Comparison of ENCODE assay signal across 10 mouse cellular contexts in the genomic region with DNA sequence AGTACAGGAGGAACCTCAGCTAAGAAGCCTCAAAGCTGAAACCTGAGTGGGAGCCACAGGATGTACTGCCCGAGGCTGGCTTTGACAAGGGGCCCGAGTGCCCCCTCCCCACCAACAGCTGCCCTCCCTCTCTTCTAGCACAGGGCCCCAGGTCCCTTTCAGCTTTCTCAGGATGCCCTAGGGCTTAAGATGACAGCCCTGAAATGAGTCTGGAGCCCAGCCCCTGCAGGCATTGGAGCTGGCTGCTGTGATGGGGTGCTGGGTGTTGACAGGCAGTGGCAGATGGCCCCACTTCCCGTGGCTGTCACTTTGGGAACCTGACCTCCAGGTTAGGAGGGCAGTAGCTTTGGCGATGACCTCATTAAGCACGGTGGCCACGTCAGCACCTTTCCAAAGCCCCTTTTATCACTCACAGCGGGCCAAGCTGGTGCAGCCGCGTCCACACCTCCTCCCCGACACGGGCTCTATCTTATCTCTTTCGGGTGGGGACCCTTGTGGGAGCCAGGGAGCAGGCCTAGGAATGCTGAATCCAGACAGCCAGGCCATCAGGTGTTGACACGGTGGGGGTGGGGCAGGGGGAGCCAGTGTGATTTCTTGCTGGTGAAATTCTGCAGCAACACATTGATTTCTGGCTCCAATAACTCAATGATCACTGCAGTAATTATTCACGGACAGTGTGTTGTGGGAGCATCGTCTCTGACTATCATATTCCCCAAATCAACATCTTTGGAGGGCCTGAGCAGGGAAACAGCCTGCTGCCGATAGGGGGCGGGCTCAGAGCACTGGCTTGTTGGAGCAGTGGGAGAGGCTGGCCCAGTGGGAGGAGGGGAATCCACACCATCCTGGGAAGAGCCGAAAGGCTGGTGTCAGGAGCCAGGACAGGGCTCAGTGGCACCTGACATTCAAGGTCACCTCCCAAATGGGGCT. TPM values are rescaled to one million over a fixed set of nuclear protein-coding genes. Genes with fewer than 3 reads are reported as not detected.
A peak's percentile ranks its signal among the peaks of the same experiment; 100 is the strongest.
DNase-seq lines count a peak whose midpoint lies in the region; ATAC-seq and TF ChIP-seq lines count a peak whose summit lies in the region.
"Had no signal": no experiment of that assay in that cellular context is flagged by ENCODE, and none has a peak within 500 bp of the region (broad histone marks: within the 10 kb centered on the region; RNA-seq: fewer than 3 reads in every experiment).

No protein-coding gene starts in this region.

- H3K27ac ChIP-seq in cerebellum, adult 2 months (ENCODE audit: insufficient read depth, low read length): no peak overlapping the region
- peak overlapping the region; percentile 79 for H3K27ac ChIP-seq in hindbrain, embryonic 10.5 days
- H3K27ac ChIP-seq in liver, embryonic 12.5 days: no peak overlapping the region
- H3K27ac ChIP-seq: embryonic facial prominence, embryonic 15.5 days; macrophage had no signal

- no peak for TF ChIP-seq POLR2A in cerebellum, adult 2 months (IDR thresholded peaks at IDR 0.05; ENCODE audit: borderline replicate concordance, insufficient read depth, low read length)

- no peaks in the 10 kb centered on the region for H3K36me3 ChIP-seq in hindbrain, embryonic 10.5 days
- H3K36me3 ChIP-seq in liver, embryonic 12.5 days: no peaks in the 10 kb centered on the region
- H3K36me3 ChIP-seq: embryonic facial prominence, embryonic 15.5 days had no signal

- no peaks in the 10 kb centered on the region for H3K9me3 ChIP-seq in hindbrain, embryonic 10.5 days
- no peaks in the 10 kb centered on the region for H3K9me3 ChIP-seq in liver, embryonic 12.5 days (replicated peaks)
- H3K9me3 ChIP-seq: embryonic facial prominence, embryonic 15.5 days had no signal

- no peaks in the 10 kb centered on the region for H3K4me1 ChIP-seq in cerebellum, adult 2 months (ENCODE audit: control insufficient read depth, insufficient read depth, low read length)
- peaks cover 73% of the 10 kb centered on the region for H3K4me1 ChIP-seq in hindbrain, embryonic 10.5 days (replicated peaks)
- peaks cover 11% of the 10 kb centered on the region; the same call in 1 of the 2 replicates for H3K4me1 ChIP-seq in liver, embryonic 12.5 days

- no peaks in the 10 kb centered on the region; the same call in 1 of the 2 replicates for H3K27me3 ChIP-seq in cerebellum, adult 2 months (ENCODE audit: control insufficient read depth, insufficient read depth, low read length)
- peaks cover 54% of the 10 kb centered on the region for H3K27me3 ChIP-seq in hindbrain, embryonic 10.5 days (ENCODE audit: insufficient read depth, poor library complexity, severe bottlenecking)
- H3K27me3 ChIP-seq in liver, embryonic 12.5 days (replicated peaks): peaks cover 4% of the 10 kb centered on the region; the same call in 1 of the 2 replicates
- H3K27me3 ChIP-seq: embryonic facial prominence, embryonic 15.5 days had no signal

- peak in 1 of 2 experiments; percentile 19 for DNase-seq in cerebellum, adult 2 months
- DNase-seq in cerebellum, adult 8-10 months: no peak
- peak; percentile 26 for DNase-seq in urinary bladder, postnatal 14 days (ENCODE audit: low spot score)
- DNase-seq in urinary bladder, postnatal 10 days (ENCODE audit: low spot score): no peak
- peak; percentile 77 for DNase-seq in hindbrain, embryonic 10.5 days (ENCODE audit: low spot score)
- peak; percentile 75 for DNase-seq in retina, embryonic 14.5 days (ENCODE audit: low spot score)

- no peak overlapping the region for H3K4me2 ChIP-seq in liver, embryonic 12.5 days
- H3K4me2 ChIP-seq: embryonic facial prominence, embryonic 15.5 days had no signal

- ATAC-seq in liver, embryonic 12.5 days: peak; percentile 53
- ATAC-seq in erythroblast, adult 5-6 weeks (replicated peaks; ENCODE audit: low FRiP score, poor library complexity, severe bottlenecking): no peak

- 0 out of 2 replicates have a peak, but pooled peaks have one; percentile 13 for TF ChIP-seq CTCF in cerebellum, adult 2 months (IDR thresholded peaks at IDR 0.05; ENCODE audit: borderline replicate concordance, insufficient read depth, low read depth, low read length)

- H3K4me3 ChIP-seq in cerebellum, adult 2 months (replicated peaks; ENCODE audit: insufficient read depth, low read depth, low read length): no peak overlapping the region
- no peak overlapping the region for H3K4me3 ChIP-seq in hindbrain, embryonic 10.5 days
- H3K4me3 ChIP-seq in liver, embryonic 12.5 days: no peak overlapping the region
- H3K4me3 ChIP-seq: embryonic facial prominence, embryonic 15.5 days had no signal

- 34% methylated on average over 18 of the region's 18 CpGs for WGBS in cerebellum, adult 2 months
- WGBS in hindbrain, embryonic 10.5 days: 17% methylated on average over 18 of the region's 18 CpGs
- WGBS in liver, embryonic 12.5 days (ENCODE audit: insufficient replicate concordance): 17% methylated on average over 18 of the region's 18 CpGs

- no peak overlapping the region for H3K9ac ChIP-seq in liver, embryonic 12.5 days
- H3K9ac ChIP-seq: embryonic facial prominence, embryonic 15.5 days had no signal

RNA-seq across cellular contexts. Expression of a gene that starts 57.5 kb away (rescaled TPM):
- polyA plus RNA-seq in cerebellum, adult 2 months (2012; rRNA removed): 0.13 TPM in 2 replicates
- polyA plus RNA-seq in hindbrain, embryonic 10.5 days (2016; fragmentation: Nextera tagmentation; extraction: Ambion mirVana): not detected in 2 replicates
- not detected in 2 replicates for polyA plus RNA-seq in liver, embryonic 12.5 days (2016; fragmentation: Nextera tagmentation; extraction: Ambion mirVana)
- not detected in 2 replicates for total RNA-seq in erythroblast, adult 5-6 weeks (2015; ENCODE audit: low replicate concordance)
- total RNA-seq in erythroblast, adult 5-6 weeks (2017; ENCODE audit: low replicate concordance): not detected in 2 replicates
- polyA plus RNA-seq: embryonic facial prominence, embryonic 15.5 days; macrophage had no signal

Comparison
In these comparisons a context has a peak if more than half of its experiments do, and no peak if none do; other contexts are left out.
1. DNase-seq: peak in urinary bladder, postnatal 14 days (single experiment), hindbrain, embryonic 10.5 days (single experiment) and retina, embryonic 14.5 days (single experiment); none in cerebellum, adult 8-10 months (single experiment) and urinary bladder, postnatal 10 days (single experiment).